7 mouse cellular contexts compared by ENCODE assay signal in the genomic region with DNA sequence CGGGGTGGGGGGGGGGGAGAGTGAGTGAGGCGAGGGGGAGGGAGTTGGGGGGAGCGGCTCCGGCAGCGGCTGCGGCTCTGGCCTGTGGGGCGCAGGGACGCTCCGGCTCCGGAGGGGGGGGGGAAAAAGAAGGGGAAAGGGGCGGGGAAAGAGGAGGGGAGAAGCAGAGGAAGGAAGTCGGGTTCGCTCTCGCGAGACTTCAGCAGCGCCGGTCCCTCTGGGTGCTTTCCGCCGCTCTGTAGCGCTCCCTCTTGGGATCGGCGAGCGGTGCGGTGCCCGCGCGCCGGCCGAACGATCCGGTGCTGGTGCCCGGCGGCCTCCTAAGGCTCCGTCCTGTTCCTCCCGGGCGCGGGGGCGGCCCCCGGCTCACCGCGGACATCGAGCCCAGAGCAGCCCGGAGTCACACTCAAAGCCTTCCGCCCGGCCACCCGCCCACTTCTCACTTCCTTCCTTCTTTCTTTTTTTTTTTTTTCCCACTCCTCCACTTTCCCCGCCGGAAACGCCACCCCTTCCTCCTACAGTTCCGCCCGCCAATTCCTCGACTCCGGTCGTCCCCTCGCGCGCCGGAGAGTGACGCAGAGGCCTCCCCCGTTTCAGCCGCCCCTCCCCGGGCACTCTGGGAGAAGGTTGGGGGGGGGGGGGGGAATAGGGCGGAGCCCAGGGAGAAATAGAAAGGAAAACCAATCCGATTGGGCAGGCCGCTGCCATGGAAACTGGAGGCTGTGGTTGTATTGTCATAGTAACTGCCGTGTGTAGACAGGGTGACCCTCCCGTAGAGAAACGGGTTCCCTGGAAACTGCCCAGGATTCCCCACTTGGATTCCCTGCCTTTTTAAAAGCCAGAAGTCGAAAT. TPM values are rescaled to one million over a fixed set of nuclear protein-coding genes. Genes with fewer than 3 reads are reported as not detected.
DNase-seq lines count a peak whose midpoint lies in the region; ATAC-seq lines count a peak whose summit lies in the region.

No protein-coding gene starts in this region.

- no peaks in the 10 kb centered on the region for H3K9me3 ChIP-seq in embryonic facial prominence, embryonic 10.5 days
- H3K9me3 ChIP-seq in limb, embryonic 10.5 days (replicated peaks) = no peaks in the 10 kb centered on the region
- H3K9me3 ChIP-seq in midbrain, embryonic 13.5 days = no peaks in the 10 kb centered on the region

- peaks cover 16% of the 10 kb centered on the region for H3K36me3 ChIP-seq in embryonic facial prominence, embryonic 10.5 days (replicated peaks)
- peaks cover 13% of the 10 kb centered on the region for H3K36me3 ChIP-seq in limb, embryonic 10.5 days
- no peaks in the 10 kb centered on the region for H3K36me3 ChIP-seq in midbrain, embryonic 13.5 days

- DNase-seq in adrenal gland, postnatal 10 days = peak; percentile 96
- DNase-seq in embryonic facial prominence, embryonic 10.5 days (ENCODE audit: low spot score) = peak; percentile 99
- peak; percentile 95 for DNase-seq in kidney, adult 11 months
- peak; percentile 96 for DNase-seq in limb, embryonic 10.5 days (ENCODE audit: low spot score)
- peak; percentile 90 for DNase-seq in spleen, adult 12 weeks (ENCODE audit: low spot score)

- under 1% methylated on average over 68 of the region's 69 CpGs for WGBS in embryonic facial prominence, embryonic 10.5 days
- under 1% methylated on average over 57 of the region's 69 CpGs for WGBS in limb, embryonic 10.5 days
- under 1% methylated on average over 53 of the region's 69 CpGs for WGBS in midbrain, embryonic 13.5 days

- peak overlapping the region; percentile 87 for H3K4me2 ChIP-seq in midbrain, embryonic 13.5 days (replicated peaks)

- H3K27me3 ChIP-seq in embryonic facial prominence, embryonic 10.5 days (replicated peaks; ENCODE audit: low read depth, poor library complexity, severe bottlenecking) = no peaks in the 10 kb centered on the region
- H3K27me3 ChIP-seq in limb, embryonic 10.5 days (ENCODE audit: low read depth, poor library complexity, severe bottlenecking) = no peaks in the 10 kb centered on the region
- no peaks in the 10 kb centered on the region for H3K27me3 ChIP-seq in midbrain, embryonic 13.5 days

- H3K4me3 ChIP-seq in embryonic facial prominence, embryonic 10.5 days = peak overlapping the region; percentile 97
- peak overlapping the region; percentile 96 for H3K4me3 ChIP-seq in limb, embryonic 10.5 days
- H3K4me3 ChIP-seq in midbrain, embryonic 13.5 days (replicated peaks) = peak overlapping the region; percentile 89

- peak overlapping the region; percentile 91 for H3K9ac ChIP-seq in midbrain, embryonic 13.5 days (replicated peaks)

- H3K27ac ChIP-seq in embryonic facial prominence, embryonic 10.5 days (replicated peaks) = peak overlapping the region; percentile 99
- peak overlapping the region; percentile 99 for H3K27ac ChIP-seq in limb, embryonic 10.5 days
- peak overlapping the region; percentile 99 for H3K27ac ChIP-seq in midbrain, embryonic 13.5 days

- ATAC-seq in granulocyte monocyte progenitor cell, adult 5-6 weeks (replicated peaks; ENCODE audit: poor library complexity, severe bottlenecking) = peak; percentile 65
- ATAC-seq in midbrain, embryonic 13.5 days = peak; percentile 89

- H3K4me1 ChIP-seq in embryonic facial prominence, embryonic 10.5 days = peaks cover 31% of the 10 kb centered on the region
- peaks cover 24% of the 10 kb centered on the region for H3K4me1 ChIP-seq in limb, embryonic 10.5 days
- peaks cover 20% of the 10 kb centered on the region for H3K4me1 ChIP-seq in midbrain, embryonic 13.5 days (replicated peaks)

RNA-seq across cellular contexts. Expression of gene Smg7, which starts 0.4 kb away (rescaled TPM):
- 10 to 100 TPM; 44.7 to 51.1 TPM for total RNA-seq in adrenal gland, postnatal 10 days (2021)
- polyA plus RNA-seq in embryonic facial prominence, embryonic 10.5 days (2016; fragmentation: Nextera tagmentation; extraction: Ambion mirVana) = 40.3 and 40.8 TPM in 2 replicates
- 62.0 and 100 TPM in 2 replicates for total RNA-seq in granulocyte monocyte progenitor cell, adult 5-6 weeks (2014; fragmentation: Nextera tagmentation)
- total RNA-seq in granulocyte monocyte progenitor cell, adult 5-6 weeks (2017) = 26.0 and 31.2 TPM in 2 replicates
- polyA plus RNA-seq in limb, embryonic 10.5 days (2016; fragmentation: Nextera tagmentation; extraction: Ambion mirVana) = 37.0 and 38.8 TPM in 2 replicates
- polyA plus RNA-seq in midbrain, embryonic 13.5 days (2015; fragmentation: Nextera tagmentation; extraction: Ambion mirVana) = 36.5 and 36.9 TPM in 2 replicates

RNA-seq across cellular contexts. Expression of gene Nmnat2, which starts 51.9 kb away (rescaled TPM):
- total RNA-seq in adrenal gland, postnatal 10 days (2021) = 1 to 10 TPM; 2.1 to 5.1 TPM
- 4.7 and 6.2 TPM in 2 replicates for polyA plus RNA-seq in embryonic facial prominence, embryonic 10.5 days (2016; fragmentation: Nextera tagmentation; extraction: Ambion mirVana)
- not detected in 2 replicates for total RNA-seq in granulocyte monocyte progenitor cell, adult 5-6 weeks (2014; fragmentation: Nextera tagmentation)
- not detected in 2 replicates for total RNA-seq in granulocyte monocyte progenitor cell, adult 5-6 weeks (2017)
- 0.75 and 1.6 TPM in 2 replicates for polyA plus RNA-seq in limb, embryonic 10.5 days (2016; fragmentation: Nextera tagmentation; extraction: Ambion mirVana)
- 62.3 and 66.8 TPM in 2 replicates for polyA plus RNA-seq in midbrain, embryonic 13.5 days (2015; fragmentation: Nextera tagmentation; extraction: Ambion mirVana)

Comparison
In these comparisons a context has a peak if more than half of its experiments do, and no peak if none do; other contexts are left out.
1. Peak in every context shown above with its lines: DNase-seq, ATAC-seq, H3K4me3 ChIP-seq and H3K27ac ChIP-seq.